Mouse (Mus musculus) cortical plate, adult 2 months (tissue): ENCODE measurements around the gene C1rl. TPM values are rescaled to one million over a fixed set of nuclear protein-coding genes. Genes with fewer than 3 reads are reported as not detected.
"Not testable (repeated sequence)": the region's sequence is repeated elsewhere in the genome, so short reads cannot be mapped to it uniquely, and the experiment has no call there.

Experiments
- H3K27ac ChIP-seq: fragments of 200-500 bp; 2 replicates; pipeline ENCODE4 v1.5.1; 2012; ENCODE audit warnings: low read length, control low read depth, inconsistent platforms; ENCODE audit not compliant: insufficient read depth
- H3K4me1 ChIP-seq: fragments of 200-500 bp; 2 replicates; pipeline ENCODE4 v1.6.1; 2011; ENCODE audit warnings: low read length; ENCODE audit not compliant: control insufficient read depth, insufficient read depth
- H3K4me3 ChIP-seq: fragments of 200-500 bp; 2 replicates; pipeline ENCODE4 v1.5.1; 2011; ENCODE audit warnings: mild to moderate bottlenecking, low read length, control low read depth; ENCODE audit not compliant: insufficient read depth
- CTCF ChIP-seq: fragments of 200-500 bp; IDR thresholded peaks from 2 replicates; pipeline ENCODE4 v1.5.1; 2011; ENCODE audit warnings: mild to moderate bottlenecking, control low read depth, low read length; ENCODE audit not compliant: insufficient read depth; ENCODE audit errors: extremely low read depth
- POLR2A ChIP-seq: fragments of 200-500 bp; IDR thresholded peaks from 2 replicates; pipeline ENCODE4 v1.6.1; 2011; ENCODE audit warnings: mild to moderate bottlenecking, low read length, control low read depth; ENCODE audit not compliant: insufficient read depth; ENCODE audit errors: extremely low read depth
- polyA plus RNA-seq: library from polyadenylated mRNA; depleted of rRNA; stranded (reverse); fragments of >200 nt; gene quantifications from 2 replicates; pipeline ENCODE4 v1.2.3, GENCODE M21; 2012

C1rl gene
- polyA plus RNA-seq, 1 experiment = 0.38 TPM

DNA sequence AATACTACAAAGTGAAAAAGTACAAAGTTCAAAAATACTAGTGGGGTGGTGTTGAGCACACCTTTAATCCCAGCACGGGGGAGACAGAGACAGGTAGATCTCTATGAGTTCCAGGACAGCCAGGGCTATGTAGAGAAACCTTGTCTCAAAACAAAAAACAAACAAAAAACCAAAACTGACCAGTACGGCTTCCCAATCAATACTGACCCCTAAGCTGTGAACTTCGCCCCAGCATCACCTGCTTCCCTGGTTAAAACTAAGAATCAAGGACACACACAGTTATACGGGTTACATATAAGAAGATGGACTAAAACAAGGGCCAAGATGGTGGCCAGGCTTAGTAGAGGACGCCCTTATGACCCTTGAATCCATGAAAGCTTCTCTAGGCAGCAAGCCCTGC lies 36.7 kb upstream of the C1rl start:
- Histone ChIP-seq H3K4me3 (no peak overlapping the region), H3K4me1 (peaks cover 5% of the 10 kb centered on the region; the same call in 1 of the 2 replicates), H3K27ac (no peak overlapping the region)
- TF ChIP-seq POLR2A (no peak), CTCF (no peak)

DNA sequence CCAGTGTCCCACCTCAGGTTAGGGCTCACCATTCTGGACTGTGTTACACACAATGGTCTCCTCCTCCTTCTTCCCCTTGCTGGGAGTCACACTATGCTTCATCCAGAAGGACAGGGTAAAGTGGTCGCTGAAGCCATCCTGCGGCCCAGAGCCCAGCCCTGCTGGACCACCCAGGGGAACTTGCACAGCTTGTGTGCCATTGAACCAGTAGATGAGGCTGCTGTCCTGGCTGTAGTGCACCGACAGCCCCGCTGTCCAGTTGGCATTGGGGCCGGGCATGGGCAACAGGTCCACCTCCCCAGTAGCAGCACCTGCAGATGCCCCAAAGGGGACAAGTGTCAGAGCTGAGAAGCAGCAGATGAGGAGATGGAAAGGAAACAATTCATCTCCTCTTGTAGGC lies 35.1 kb upstream of the C1rl start:
- no peak overlapping the region for H3K4me3 ChIP-seq
- H3K4me1 ChIP-seq = peaks cover 6% of the 10 kb centered on the region
- TF ChIP-seq CTCF = no peak
- H3K27ac ChIP-seq = no peak overlapping the region

DNA sequence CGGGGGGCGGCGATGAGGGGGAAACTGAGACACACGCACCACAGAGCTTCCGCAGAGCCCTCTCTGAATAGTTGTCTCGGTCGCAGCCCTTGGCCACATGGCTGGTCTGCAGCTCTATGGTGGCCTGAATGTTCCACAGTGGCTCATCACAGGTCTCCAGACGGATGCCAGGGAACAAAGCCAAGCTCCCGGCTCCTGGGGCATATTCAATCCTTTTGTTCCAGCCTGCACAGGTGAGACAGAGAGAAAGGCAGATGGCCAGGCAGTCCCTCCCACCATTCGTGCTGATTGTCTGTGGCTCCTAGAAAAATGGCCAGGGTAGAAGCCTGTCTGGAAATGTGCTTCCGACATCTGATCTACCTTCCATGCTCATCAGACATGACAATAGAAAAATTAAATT lies 34.4 kb upstream of the C1rl start:
- no peak for TF ChIP-seq CTCF
- TF ChIP-seq POLR2A = no peak
- H3K4me3 ChIP-seq = no peak overlapping the region
- no peak overlapping the region for H3K27ac ChIP-seq
- H3K4me1 ChIP-seq = peaks cover 6% of the 10 kb centered on the region

DNA sequence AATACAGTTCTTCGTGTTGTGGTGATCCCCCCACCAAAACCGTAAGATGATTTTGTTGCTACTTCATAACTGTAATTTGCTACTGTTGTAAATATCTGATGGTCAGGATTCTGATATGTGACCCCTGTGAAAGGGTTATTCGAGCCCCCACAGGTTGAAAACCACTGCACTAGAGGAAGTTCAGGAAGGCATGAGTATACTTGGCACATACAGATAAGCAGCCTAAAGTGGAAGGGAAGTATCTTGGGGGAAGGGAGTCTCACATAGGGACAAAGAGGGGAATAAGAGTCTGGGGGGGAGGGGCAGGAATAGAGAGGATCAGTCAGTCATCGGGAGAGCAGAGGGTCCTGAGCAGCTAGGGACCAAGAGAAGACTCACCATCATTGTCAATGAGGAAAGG lies 33.5 kb upstream of the C1rl start:
- no peak overlapping the region for H3K27ac ChIP-seq
- TF ChIP-seq CTCF (no peak), POLR2A (no peak)
- H3K4me1 ChIP-seq = peaks cover 6% of the 10 kb centered on the region
- H3K4me3 ChIP-seq = no peak overlapping the region

DNA sequence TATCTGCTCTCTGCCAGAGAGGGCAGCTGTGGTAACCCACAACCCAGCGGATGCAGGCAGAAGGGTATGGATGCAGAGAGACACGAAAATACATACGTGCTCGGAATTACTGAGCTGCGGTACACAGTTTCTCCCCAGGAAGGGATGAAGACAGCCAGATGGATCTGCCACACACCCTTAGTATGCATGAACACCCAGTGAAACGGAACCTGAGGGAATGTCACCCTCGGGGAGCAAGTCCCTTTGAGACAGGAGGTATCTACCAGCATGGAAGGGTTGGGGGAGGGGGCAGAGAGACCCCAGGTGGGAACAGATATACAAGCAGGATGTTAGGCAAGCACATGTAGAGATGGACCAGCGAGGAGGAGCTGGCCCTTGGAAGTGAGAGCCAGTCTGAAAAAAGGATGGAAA lies 29.0 kb upstream of the C1rl start:
- TF ChIP-seq CTCF (no peak), POLR2A (peak; percentile 33; the same call in 1 of the 2 replicates)
- H3K27ac ChIP-seq = peak overlapping the region; percentile 76

DNA sequence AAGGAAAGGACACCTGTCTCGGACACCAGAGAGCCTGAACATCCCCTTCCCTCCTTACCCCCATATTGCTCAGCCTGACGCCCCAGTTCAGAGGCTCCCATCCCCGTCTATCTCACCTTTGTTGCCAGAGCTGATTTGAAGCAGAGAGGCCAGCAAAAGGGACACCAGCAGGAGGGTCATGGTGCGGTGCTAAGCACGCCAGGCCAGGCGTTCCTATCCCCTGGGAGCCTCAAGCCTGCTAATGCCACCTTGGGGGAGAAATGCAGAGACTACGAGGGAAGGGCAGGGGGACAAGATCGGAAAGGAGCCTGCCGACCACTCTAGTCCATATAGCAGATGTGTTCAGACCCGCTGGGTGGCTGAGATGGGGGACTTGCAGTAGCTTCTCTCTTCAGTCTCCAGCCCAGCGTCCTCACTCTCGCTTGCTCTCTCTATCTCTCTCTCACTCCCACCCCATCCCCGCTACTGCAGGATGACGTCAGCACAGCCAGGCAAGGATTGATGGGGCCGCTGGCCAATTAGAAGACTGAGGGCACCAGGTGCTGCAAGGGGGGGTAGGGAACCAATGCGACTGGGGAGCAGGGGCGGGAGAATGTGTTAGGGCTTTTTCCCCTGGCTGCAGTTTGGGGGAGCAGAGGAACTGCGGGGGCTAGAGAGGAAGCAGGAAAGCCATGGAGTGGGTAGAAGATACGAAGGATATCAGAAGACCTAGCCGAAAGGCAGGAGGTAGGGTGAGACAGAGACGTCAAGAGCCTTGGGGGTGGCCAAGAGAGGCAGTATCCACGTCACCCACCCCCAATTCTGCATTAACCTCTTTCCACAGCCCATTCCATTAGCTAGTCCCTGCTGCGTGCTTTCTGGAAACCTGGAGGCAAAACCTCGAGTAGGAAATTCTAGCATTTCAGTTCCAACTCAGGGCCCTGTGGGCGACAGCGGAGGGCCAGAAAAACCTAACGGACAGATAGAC lies 28.3 kb upstream of the C1rl start, which contains the start of gene Clstn3:
Gene Clstn3 (minus strand): TSS at position 490 of the 967 bp plus-strand sequence.
- peaks cover 7% of the 10 kb centered on the region for H3K4me1 ChIP-seq
- H3K4me3 ChIP-seq = peak within 1 kb of the TSS; percentile 89
- TF ChIP-seq CTCF (no peak), POLR2A (peak; percentile 98)
- peak within 1 kb of the TSS; percentile 76 for H3K27ac ChIP-seq

More for the DNA sequence above, 29.0 kb upstream of the C1rl start:
- Histone ChIP-seq H3K4me3 (peak overlapping the region; percentile 89), H3K4me1 (peaks cover 7% of the 10 kb centered on the region)

DNA sequence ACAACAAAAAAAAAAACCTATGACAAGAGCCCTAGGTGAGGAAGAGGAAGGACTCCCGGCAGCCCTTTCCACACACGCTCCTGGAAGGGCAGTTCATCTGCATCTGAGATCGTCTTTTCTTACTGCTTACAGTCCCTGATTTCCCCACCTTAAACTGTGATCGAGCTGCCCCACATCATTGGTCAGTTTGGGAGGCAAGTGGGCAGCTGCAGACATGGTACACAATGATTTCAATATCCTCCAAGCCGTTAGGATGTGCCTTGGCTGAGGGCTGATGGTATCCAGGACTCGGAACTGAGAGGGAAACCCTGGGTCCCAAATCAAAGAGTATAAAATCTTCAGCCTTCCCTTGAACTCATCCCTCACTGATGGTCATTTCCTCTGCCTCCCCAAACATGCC lies 27.6 kb upstream of the C1rl start:
- Histone ChIP-seq H3K4me1 (peaks cover 7% of the 10 kb centered on the region), H3K27ac (peak overlapping the region; percentile 65), H3K4me3 (peak overlapping the region; percentile 89)
- no peak for TF ChIP-seq POLR2A
- no peak for TF ChIP-seq CTCF

DNA sequence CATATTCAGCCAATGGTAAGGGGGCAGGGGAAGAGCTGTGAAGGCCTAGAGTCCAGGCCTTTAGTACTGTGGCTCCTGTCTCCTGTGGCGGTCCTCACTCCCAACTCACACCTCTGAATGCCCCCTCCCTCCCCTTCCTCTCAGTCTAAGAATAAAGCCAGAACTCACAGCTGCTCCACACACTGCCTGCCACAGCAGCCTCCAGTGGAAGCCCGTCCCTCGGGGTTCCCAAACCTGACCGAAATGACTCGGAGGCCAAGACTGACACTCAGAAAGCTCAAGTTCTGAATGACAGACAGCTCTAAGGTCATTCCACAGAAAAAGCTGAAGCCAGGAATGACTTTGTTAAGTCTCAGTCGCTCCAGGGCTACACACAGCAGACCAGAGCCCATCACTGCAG lies 27.2 kb upstream of the C1rl start:
- H3K4me3 ChIP-seq = no peak overlapping the region; the same call in 1 of the 2 replicates
- no peak overlapping the region for H3K27ac ChIP-seq
- TF ChIP-seq CTCF (no peak), POLR2A (no peak)
- H3K4me1 ChIP-seq = peaks cover 7% of the 10 kb centered on the region

DNA sequence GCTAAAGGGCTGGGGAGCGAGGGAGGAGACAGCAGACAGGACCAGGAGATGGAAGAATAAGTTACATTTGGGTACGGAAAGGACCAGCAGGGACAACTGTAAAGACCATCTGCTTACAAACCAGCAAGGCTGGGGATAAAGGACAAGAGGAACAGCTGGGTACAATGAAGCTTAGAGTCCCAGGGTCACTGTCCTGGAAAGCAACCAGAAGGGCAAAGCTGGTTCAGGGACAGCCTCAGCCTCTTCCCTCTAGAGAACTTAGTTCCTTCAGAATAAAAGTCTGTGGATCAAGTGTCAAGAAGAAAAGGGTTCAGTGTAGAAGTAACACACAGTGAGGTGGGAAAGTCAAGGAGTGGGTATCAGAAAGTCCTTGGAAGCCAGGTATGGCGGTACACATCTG lies 21.8 kb upstream of the C1rl start:
- Histone ChIP-seq H3K4me1 (no peaks in the 10 kb centered on the region), H3K4me3 (no peak overlapping the region), H3K27ac (no peak overlapping the region)
- no peak for TF ChIP-seq POLR2A

DNA sequence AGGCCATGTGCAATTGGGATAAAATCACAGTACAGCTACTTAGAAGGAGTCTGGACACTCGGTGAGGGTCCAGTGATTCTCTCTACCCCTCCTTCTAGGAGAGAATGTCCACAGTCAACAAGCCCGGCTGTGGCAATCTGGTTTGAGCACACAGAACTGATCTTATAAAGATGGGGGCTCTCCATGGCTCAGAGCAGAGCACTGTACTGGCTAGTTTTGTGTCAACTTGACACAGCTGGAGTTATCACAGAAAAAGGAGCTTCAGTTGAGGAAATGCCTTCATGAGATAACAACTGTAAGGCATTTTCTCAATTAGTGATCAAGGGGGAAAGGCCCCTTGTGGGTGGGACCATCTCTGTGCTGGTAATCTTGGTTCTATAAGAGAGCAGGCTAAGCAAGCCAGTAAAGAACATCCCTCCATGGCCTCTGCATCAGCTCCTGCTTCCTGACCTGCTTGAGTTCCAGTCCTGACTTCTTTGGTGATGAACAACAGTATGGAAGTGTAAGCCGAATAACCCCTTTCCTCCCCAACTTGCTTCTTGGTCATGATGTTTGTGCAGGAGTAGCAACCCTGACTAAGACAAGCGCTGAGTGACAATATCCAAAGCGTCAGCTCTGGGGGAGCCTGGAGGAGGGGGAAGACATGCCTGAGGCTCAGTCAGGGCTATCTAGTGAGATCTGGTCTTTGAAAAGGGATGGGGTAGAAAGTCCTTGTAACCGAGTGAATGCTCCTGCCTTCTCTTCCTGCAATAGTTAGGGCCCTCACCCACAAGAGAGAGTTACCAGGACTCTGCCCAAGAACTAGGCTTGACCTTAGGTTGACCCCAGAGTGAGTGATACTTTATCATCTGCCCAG lies 20.9 kb upstream of the C1rl start:
- H3K27ac ChIP-seq = not testable (repeated sequence)

More for the DNA sequence above, 20.9 kb upstream of the C1rl start:
- not testable (repeated sequence) for H3K4me3 ChIP-seq, H3K4me1 ChIP-seq
